Mouse (Mus musculus) ES-E14 (cell line): Measurements from ENCODE around the gene Mettl16.

ENCODE experiments used
- CHD2 ChIP-seq: IDR thresholded peaks from 2 replicates; pipeline ENCODE4 v1.6.1; 2014; ENCODE audit warnings: mild to moderate bottlenecking, low read depth, low read length, inconsistent platforms
- ZC3H11A ChIP-seq: IDR thresholded peaks from 2 replicates; pipeline ENCODE4 v1.6.1; 2012; ENCODE audit warnings: low read depth, mild to moderate bottlenecking, inconsistent platforms, low read length, borderline replicate concordance

- no peak for TF ChIP-seq CHD2
- no peak for TF ChIP-seq ZC3H11A
These were observed 57.3 kb downstream of the Mettl16 start for GRCm38 (mm10) chr11:74827791-74828403.
